In genomic region chr17:52220422-52220821, GRCm38 (mm10) we compare ENCODE assay signal across 16 mouse cellular contexts.
A peak's percentile ranks its signal among the peaks of the same experiment; 100 is the strongest.
DNase-seq lines count a peak whose midpoint lies in the region.
"Had no signal": no experiment of that assay in that cellular context is flagged by ENCODE, and none has a peak within 500 bp of the region (broad histone marks: within the 10 kb centered on the region; RNA-seq: fewer than 3 reads in every experiment).

No protein-coding gene starts in this region.

- DNase-seq in thymus, adult 18-20 months, result peak; percentile 31 to 55
- DNase-seq in thymus, postnatal 0 days (ENCODE audit: low spot score), result peak; percentile 76
- DNase-seq in thymus, postnatal 25 days, result peak; percentile 57
- no peak for DNase-seq in layer of hippocampus, adult 11-12 months (ENCODE audit: low spot score)
- DNase-seq in retina, postnatal 1 day, result no peak
- no peak for DNase-seq in gastrocnemius, postnatal 25 days
- DNase-seq: adrenal gland, postnatal 10 days; adrenal gland, postnatal 36 days; cerebellum, adult 11 months; cerebellum, adult 2 months; cerebellum, adult 9-11 months; cerebellum, postnatal 25 days; forebrain, postnatal 0 days; gastrocnemius, postnatal 10 days; heart, adult 11 months; heart, postnatal 36 days had no signal

Comparison
In these comparisons a context has a peak if more than half of its experiments do, and no peak if none do; other contexts are left out.
1. DNase-seq: peak in thymus, adult 18-20 months (2 of 2), thymus, postnatal 0 days (single experiment) and thymus, postnatal 25 days (single experiment); none in layer of hippocampus, adult 11-12 months (single experiment), retina, postnatal 1 day (single experiment) and gastrocnemius, postnatal 25 days (single experiment).